Comparison of ENCODE assay signal across 9 mouse cellular contexts in genomic region chr5:7899537-7899936, GRCm38 (mm10).
DNase-seq lines count a peak whose midpoint lies in the region; ATAC-seq and TF ChIP-seq lines count a peak whose summit lies in the region.
"Had no signal": no experiment of that assay in that cellular context is flagged by ENCODE, and none has a peak within 500 bp of the region (broad histone marks: within the 10 kb centered on the region; RNA-seq: fewer than 3 reads in every experiment).

No protein-coding gene starts in this region.

- peak; percentile 67 for TF ChIP-seq CTCF in stomach, postnatal 0 days (IDR thresholded peaks at IDR 0.05; ENCODE audit: low read depth)

- WGBS in stomach, postnatal 0 days, result 53% methylated on average over 3 of the region's 3 CpGs

- no peaks in the 10 kb centered on the region for H3K4me1 ChIP-seq in stomach, postnatal 0 days (replicated peaks; ENCODE audit: control insufficient read depth, insufficient read depth)
- H3K4me1 ChIP-seq: embryonic facial prominence, embryonic 12.5 days had no signal

- no peaks in the 10 kb centered on the region for H3K9me3 ChIP-seq in stomach, postnatal 0 days (ENCODE audit: control insufficient read depth, low read length)
- H3K9me3 ChIP-seq: embryonic facial prominence, embryonic 12.5 days had no signal

- no peak overlapping the region for H3K4me3 ChIP-seq in stomach, postnatal 0 days (ENCODE audit: low read depth, low read length)
- H3K4me3 ChIP-seq: embryonic facial prominence, embryonic 12.5 days had no signal

- H3K27ac ChIP-seq in stomach, postnatal 0 days (replicated peaks), result no peak overlapping the region
- H3K27ac ChIP-seq: embryonic facial prominence, embryonic 12.5 days had no signal

- no peak for ATAC-seq in stomach, postnatal 0 days (ENCODE audit: low FRiP score, low TSS enrichment)

- TF ChIP-seq EP300 in stomach, postnatal 0 days (optimal IDR thresholded peaks at IDR 0.05), result no peak

- peak; percentile 10 for DNase-seq in adrenal gland, postnatal 14 days
- DNase-seq in adrenal gland, adult (ENCODE audit: inconsistent age in 2 of 2, low spot score in 1 of 2), result no peak
- DNase-seq in layer of hippocampus, adult 11-12 months (ENCODE audit: low spot score), result peak; percentile 49
- DNase-seq in layer of hippocampus, adult 9-10 months (ENCODE audit: low spot score), result no peak
- peak; percentile 5 for DNase-seq in forelimb bud, embryonic 11.5 days (ENCODE audit: low read depth, low spot score)
- DNase-seq in lung, postnatal 14 days, result peak; percentile 8
- peak; percentile 33 for DNase-seq in stomach, postnatal 0 days (ENCODE audit: low spot score)
- DNase-seq in urinary bladder, adult 18-20 months (ENCODE audit: low spot score in 2 of 2), result no peak

- no peak overlapping the region for H3K9ac ChIP-seq in stomach, postnatal 0 days (ENCODE audit: low read length)
- H3K9ac ChIP-seq: embryonic facial prominence, embryonic 12.5 days had no signal

- no peaks in the 10 kb centered on the region for H3K36me3 ChIP-seq in stomach, postnatal 0 days (ENCODE audit: control insufficient read depth, insufficient read depth, low read length)
- H3K36me3 ChIP-seq: embryonic facial prominence, embryonic 12.5 days had no signal

- H3K27me3 ChIP-seq in stomach, postnatal 0 days (ENCODE audit: control insufficient read depth, insufficient read depth, low read length), result no peaks in the 10 kb centered on the region
- H3K27me3 ChIP-seq: embryonic facial prominence, embryonic 12.5 days had no signal

- H3K4me2 ChIP-seq in stomach, postnatal 0 days (replicated peaks; ENCODE audit: low read depth), result no peak overlapping the region
- H3K4me2 ChIP-seq: embryonic facial prominence, embryonic 12.5 days had no signal

Comparison
In these comparisons a context has a peak if more than half of its experiments do, and no peak if none do; other contexts are left out.
1. DNase-seq: peak in adrenal gland, postnatal 14 days (single experiment), layer of hippocampus, adult 11-12 months (single experiment), forelimb bud, embryonic 11.5 days (single experiment), lung, postnatal 14 days (single experiment) and stomach, postnatal 0 days (single experiment); none in adrenal gland, adult (0 of 2), layer of hippocampus, adult 9-10 months (single experiment) and urinary bladder, adult 18-20 months (0 of 2).